Mouse (Mus musculus) limb, embryonic 13.5 days (tissue): ENCODE measurements around the gene Gm5127. TPM values are rescaled to one million over a fixed set of nuclear protein-coding genes. Genes with fewer than 3 reads are reported as not detected.

ENCODE experiments used
- ATAC-seq: fragments of 200-750 bp; cut with Nextera tagmentation; 2 replicates; pipeline ENCODE4 v1.8.0; 2017; ENCODE audit warnings: low read depth, moderate number of reproducible peaks, moderate TSS enrichment; ENCODE audit not compliant: low FRiP score
- H3K27ac ChIP-seq: fragments of 300-500 bp; sonication (generic); 2 replicates; pipeline ENCODE4 v1.5.1; 2015; ENCODE audit warnings: inconsistent platforms, mild to moderate bottlenecking, moderate library complexity
- H3K27me3 ChIP-seq: fragments of 300-500 bp; sonication (generic); 2 replicates; pipeline ENCODE4 v1.6.1; 2015; ENCODE audit warnings: mild to moderate bottlenecking, inconsistent platforms
- H3K36me3 ChIP-seq: fragments of 300-500 bp; sonication (generic); 2 replicates; pipeline ENCODE4 v1.6.1; 2015; ENCODE audit warnings: inconsistent platforms, mild to moderate bottlenecking, moderate library complexity
- H3K4me1 ChIP-seq: fragments of 300-500 bp; sonication (generic); 2 replicates; pipeline ENCODE4 v1.6.1; 2015; ENCODE audit warnings: inconsistent platforms
- H3K4me2 ChIP-seq: fragments of 300-500 bp; sonication (generic); replicated peaks from 2 replicates; pipeline ENCODE4 v1.6.1; 2015; ENCODE audit warnings: inconsistent platforms, mild to moderate bottlenecking, moderate library complexity
- H3K4me3 ChIP-seq: fragments of 300-500 bp; sonication (generic); 2 replicates; pipeline ENCODE4 v1.5.1; 2015; ENCODE audit warnings: moderate library complexity, mild to moderate bottlenecking, inconsistent platforms
- H3K9ac ChIP-seq: fragments of 300-500 bp; sonication (generic); 2 replicates; pipeline ENCODE4 v1.6.1; 2015; ENCODE audit warnings: mild to moderate bottlenecking, inconsistent platforms
- H3K9me3 ChIP-seq: fragments of 300-500 bp; sonication (generic); 2 replicates; pipeline ENCODE4 v1.6.1; 2016; ENCODE audit warnings: inconsistent platforms
- WGBS: fragments of 180-500 bp; shearing (Covaris S2); methylation state at CpG from one replicate; pipeline ENCODE4 v1.1.7; 2015; 5-methylcytosine and 5-hydroxymethylcytosine counted together
- polyA plus RNA-seq: library from polyadenylated mRNA; unstranded; fragments of >200 nt; fragmentation: Nextera tagmentation; extraction: Ambion mirVana; gene quantifications from 2 replicates; pipeline ENCODE4 v1.2.1, GENCODE M21; 2015

Gene Gm5127
- polyA plus RNA-seq, result 0.10 and 0.18 TPM in 2 replicates

GRCm38 (mm10) chrX:106582886-106583285, at the start of gene Gm5127:
Gene Gm5127, plus strand, starts transcription at chrX:106583186.
- H3K4me2 ChIP-seq, result no peak within 1 kb of the TSS
- no peak within 1 kb of the TSS for H3K9ac ChIP-seq
- no peaks in the 10 kb centered on the region for H3K36me3 ChIP-seq
- no peak within 1 kb of the TSS for H3K4me3 ChIP-seq
- no peak within 1 kb of the TSS for H3K27ac ChIP-seq
- no peak for ATAC-seq
- peaks cover 5% of the 10 kb centered on the region; the same call in 1 of the 2 replicates for H3K27me3 ChIP-seq
- no peaks in the 10 kb centered on the region for H3K4me1 ChIP-seq
- H3K9me3 ChIP-seq, result no peaks in the 10 kb centered on the region
- WGBS, result 30% methylated on average over 3 of the region's 3 CpGs

GRCm38 (mm10) chrX:106536359-106536758, 46.6 kb upstream of the Gm5127 start:
- no peak overlapping the region for H3K27ac ChIP-seq
- no peaks in the 10 kb centered on the region for H3K36me3 ChIP-seq
- H3K9ac ChIP-seq, result no peak overlapping the region
- no peak for ATAC-seq
- H3K4me2 ChIP-seq, result no peak overlapping the region
- H3K4me1 ChIP-seq, result no peaks in the 10 kb centered on the region
- WGBS, result 37% methylated on average over 3 of the region's 3 CpGs
- no peaks in the 10 kb centered on the region for H3K27me3 ChIP-seq
- no peak overlapping the region for H3K4me3 ChIP-seq
- H3K9me3 ChIP-seq, result no peaks in the 10 kb centered on the region

- no peak overlapping the region for H3K27ac ChIP-seq
- H3K36me3 ChIP-seq, result no peaks in the 10 kb centered on the region
- no peak overlapping the region for H3K4me3 ChIP-seq
- no peaks in the 10 kb centered on the region for H3K4me1 ChIP-seq
- 81% methylated on average over 2 of the region's 2 CpGs for WGBS
- no peak for ATAC-seq
- H3K9ac ChIP-seq, result no peak overlapping the region
- H3K9me3 ChIP-seq, result no peaks in the 10 kb centered on the region
- H3K27me3 ChIP-seq, result no peaks in the 10 kb centered on the region
- H3K4me2 ChIP-seq, result no peak overlapping the region
These were observed 27.5 kb upstream of the Gm5127 start for GRCm38 (mm10) chrX:106555457-106555856.

- no peak overlapping the region for H3K9ac ChIP-seq
- no peak overlapping the region for H3K4me3 ChIP-seq
- no peaks in the 10 kb centered on the region for H3K4me1 ChIP-seq
- H3K27ac ChIP-seq, result no peak overlapping the region
- H3K9me3 ChIP-seq, result no peaks in the 10 kb centered on the region
- no peak for ATAC-seq
- peaks cover 6% of the 10 kb centered on the region; the same call in 1 of the 2 replicates for H3K27me3 ChIP-seq
- WGBS, result 21% methylated on average over 3 of the region's 3 CpGs
- H3K4me2 ChIP-seq, result no peak overlapping the region
- H3K36me3 ChIP-seq, result no peaks in the 10 kb centered on the region
These were observed 4.0 kb upstream of the Gm5127 start for GRCm38 (mm10) chrX:106578966-106579365.

GRCm38 (mm10) chrX:106580410-106580809, 2.6 kb upstream of the Gm5127 start:
- Histone ChIP-seq H3K27me3 (peaks cover 7% of the 10 kb centered on the region; the same call in 1 of the 2 replicates), H3K9me3 (no peaks in the 10 kb centered on the region), H3K4me3 (no peak overlapping the region), H3K4me2 (no peak overlapping the region), H3K27ac (no peak overlapping the region), H3K4me1 (no peaks in the 10 kb centered on the region), H3K36me3 (no peaks in the 10 kb centered on the region), H3K9ac (no peak overlapping the region)
- ATAC-seq, result no peak

GRCm38 (mm10) chrX:106582197-106582596, 789 bp upstream of the Gm5127 start:
- no peak for ATAC-seq
- no peak overlapping the region for H3K9ac ChIP-seq
- WGBS, result 26% methylated on average over 2 of the region's 2 CpGs
- no peaks in the 10 kb centered on the region for H3K36me3 ChIP-seq
- no peak overlapping the region for H3K4me2 ChIP-seq
- H3K4me1 ChIP-seq, result no peaks in the 10 kb centered on the region
- no peak overlapping the region for H3K27ac ChIP-seq
- H3K27me3 ChIP-seq, result peaks cover 7% of the 10 kb centered on the region; the same call in 1 of the 2 replicates
- no peaks in the 10 kb centered on the region for H3K9me3 ChIP-seq
- no peak overlapping the region for H3K4me3 ChIP-seq

GRCm38 (mm10) chrX:106593914-106594313, 10.9 kb downstream of the Gm5127 start:
- H3K27ac ChIP-seq, result no peak overlapping the region
- no peaks in the 10 kb centered on the region for H3K36me3 ChIP-seq
- 0 out of 2 replicates have a peak, but pooled peaks cover 3% of the 10 kb centered on the region for H3K27me3 ChIP-seq
- no peak overlapping the region for H3K9ac ChIP-seq
- H3K4me3 ChIP-seq, result no peak overlapping the region
- no peaks in the 10 kb centered on the region for H3K9me3 ChIP-seq
- ATAC-seq, result no peak
- no peak overlapping the region for H3K4me2 ChIP-seq
- H3K4me1 ChIP-seq, result no peaks in the 10 kb centered on the region

- H3K9ac ChIP-seq, result no peak overlapping the region
- H3K4me2 ChIP-seq, result no peak overlapping the region
- no peaks in the 10 kb centered on the region for H3K4me1 ChIP-seq
- H3K4me3 ChIP-seq, result no peak overlapping the region
- no peaks in the 10 kb centered on the region for H3K9me3 ChIP-seq
- no peak overlapping the region for H3K27ac ChIP-seq
- H3K36me3 ChIP-seq, result no peaks in the 10 kb centered on the region
- H3K27me3 ChIP-seq, result no peaks in the 10 kb centered on the region
- ATAC-seq, result no peak
- WGBS, result 93% methylated on average over 1 of the region's 1 CpGs
These were observed 12.9 kb downstream of the Gm5127 start for GRCm38 (mm10) chrX:106595904-106596303.

GRCm38 (mm10) chrX:106602574-106603258, 19.7 kb downstream of the Gm5127 start:
- Histone ChIP-seq H3K4me2 (peak overlapping the region; percentile 47), H3K9me3 (no peaks in the 10 kb centered on the region), H3K27me3 (peaks cover 11% of the 10 kb centered on the region; the same call in 1 of the 2 replicates), H3K27ac (no peak overlapping the region), H3K9ac (no peak overlapping the region), H3K4me3 (peak overlapping the region; percentile 8; the same call in 1 of the 2 replicates), H3K4me1 (no peaks in the 10 kb centered on the region), H3K36me3 (no peaks in the 10 kb centered on the region)
- WGBS, result 20% methylated on average over 9 of the region's 9 CpGs
- no peak for ATAC-seq

- H3K4me1 ChIP-seq, result no peaks in the 10 kb centered on the region
- H3K4me2 ChIP-seq, result peak within 1 kb of the TSS; percentile 47
- H3K36me3 ChIP-seq, result no peaks in the 10 kb centered on the region
- ATAC-seq, result no peak
- H3K4me3 ChIP-seq, result peak within 1 kb of the TSS; percentile 8; the same call in 1 of the 2 replicates
- H3K27me3 ChIP-seq, result peaks cover 11% of the 10 kb centered on the region; the same call in 1 of the 2 replicates
- no peak within 1 kb of the TSS for H3K27ac ChIP-seq
- H3K9ac ChIP-seq, result no peak within 1 kb of the TSS
- no peaks in the 10 kb centered on the region for H3K9me3 ChIP-seq
- WGBS, result 13% methylated on average over 6 of the region's 6 CpGs
These were observed 20.4 kb downstream of the Gm5127 start, which contains the start of gene Cysltr1 for GRCm38 (mm10) chrX:106603386-106603785. Gene Cysltr1, minus strand, starts transcription at chrX:106603679.

GRCm38 (mm10) chrX:106622512-106622911, 39.5 kb downstream of the Gm5127 start:
- ATAC-seq, result no peak
- Histone ChIP-seq H3K9ac (no peak overlapping the region), H3K4me3 (no peak overlapping the region), H3K4me1 (no peaks in the 10 kb centered on the region), H3K27me3 (no peaks in the 10 kb centered on the region), H3K9me3 (no peaks in the 10 kb centered on the region), H3K27ac (no peak overlapping the region), H3K36me3 (no peaks in the 10 kb centered on the region), H3K4me2 (no peak overlapping the region)
- WGBS, result 63% methylated on average over 1 of the region's 1 CpGs

- no peak for ATAC-seq
- Histone ChIP-seq H3K27ac (no peak overlapping the region), H3K4me1 (no peaks in the 10 kb centered on the region), H3K27me3 (no peaks in the 10 kb centered on the region), H3K4me3 (no peak overlapping the region), H3K9me3 (no peaks in the 10 kb centered on the region), H3K4me2 (no peak overlapping the region), H3K36me3 (no peaks in the 10 kb centered on the region), H3K9ac (no peak overlapping the region)
- WGBS, result 21% methylated on average over 3 of the region's 3 CpGs
These were observed 40.7 kb downstream of the Gm5127 start for GRCm38 (mm10) chrX:106623667-106624066.

- Histone ChIP-seq H3K27ac (no peak overlapping the region), H3K27me3 (no peaks in the 10 kb centered on the region), H3K9me3 (no peaks in the 10 kb centered on the region), H3K4me3 (no peak overlapping the region), H3K36me3 (no peaks in the 10 kb centered on the region), H3K9ac (no peak overlapping the region), H3K4me2 (no peak overlapping the region), H3K4me1 (no peaks in the 10 kb centered on the region)
- no peak for ATAC-seq
- WGBS, result 65% methylated on average over 1 of the region's 1 CpGs
These were observed 45.5 kb downstream of the Gm5127 start for GRCm38 (mm10) chrX:106628514-106628913.
